Mouse (Mus musculus): Measurements from ENCODE around the gene Fuz. TPM values are rescaled to one million over a fixed set of nuclear protein-coding genes. Genes with fewer than 3 reads are reported as not detected.

The Fuz gene
- polyA plus RNA-seq (2016; fragmentation: Nextera tagmentation; extraction: Ambion mirVana), result 17.6 and 20.1 TPM in 2 replicates

- peak; percentile 93 for DNase-seq (ENCODE audit: low spot score)
- H3K27me3 ChIP-seq (replicated peaks; ENCODE audit: low read depth, poor library complexity, severe bottlenecking), result no peaks in the 10 kb centered on the region
- H3K9me3 ChIP-seq, result no peaks in the 10 kb centered on the region
- H3K36me3 ChIP-seq (replicated peaks), result peaks cover 28% of the 10 kb centered on the region
- H3K27ac ChIP-seq (replicated peaks), result peak within 1 kb of the TSS; percentile 87
- H3K4me3 ChIP-seq, result peak within 1 kb of the TSS; percentile 67
- 2% methylated on average over 34 of the region's 34 CpGs for WGBS
- peaks cover 60% of the 10 kb centered on the region for H3K4me1 ChIP-seq
Observed at GRCm38 (mm10) chr7:44895593-44896434, at the start of gene Fuz. Gene Fuz (plus strand): TSS chr7:44896079.

DNA sequence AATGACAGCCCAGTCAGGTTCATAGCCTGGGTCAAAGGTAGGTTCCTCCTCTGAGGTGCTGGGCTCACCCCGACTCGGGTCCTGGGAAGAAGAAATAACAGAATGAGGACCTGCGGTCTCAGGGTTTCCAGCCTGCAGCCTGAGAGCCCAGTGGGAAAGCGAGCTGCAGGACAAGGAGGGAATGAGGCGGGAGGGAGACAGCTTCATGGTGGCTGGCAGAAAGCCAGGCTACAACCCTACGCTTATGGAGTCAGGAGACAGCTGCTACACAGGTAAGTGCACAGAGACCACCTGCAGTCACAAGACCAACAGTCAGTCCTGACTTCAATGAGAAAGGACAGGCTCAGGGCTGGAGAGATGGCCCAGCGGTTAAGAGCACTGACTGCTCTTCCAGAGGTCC, 49.1 kb upstream of the Fuz start:
- Histone ChIP-seq H3K4me3 (0 out of 2 replicates have a peak overlapping the region, but pooled peaks have one; percentile 8), H3K27ac (replicated peaks) (no peak overlapping the region), H3K36me3 (replicated peaks) (peaks cover 60% of the 10 kb centered on the region), H3K9me3 (no peaks in the 10 kb centered on the region), H3K27me3 (replicated peaks; ENCODE audit: low read depth, poor library complexity, severe bottlenecking) (peaks cover under 1% of the 10 kb centered on the region), H3K4me1 (peaks cover 27% of the 10 kb centered on the region)
- DNase-seq (ENCODE audit: low spot score), result no peak
- 92% methylated on average over 7 of the region's 7 CpGs for WGBS

DNA sequence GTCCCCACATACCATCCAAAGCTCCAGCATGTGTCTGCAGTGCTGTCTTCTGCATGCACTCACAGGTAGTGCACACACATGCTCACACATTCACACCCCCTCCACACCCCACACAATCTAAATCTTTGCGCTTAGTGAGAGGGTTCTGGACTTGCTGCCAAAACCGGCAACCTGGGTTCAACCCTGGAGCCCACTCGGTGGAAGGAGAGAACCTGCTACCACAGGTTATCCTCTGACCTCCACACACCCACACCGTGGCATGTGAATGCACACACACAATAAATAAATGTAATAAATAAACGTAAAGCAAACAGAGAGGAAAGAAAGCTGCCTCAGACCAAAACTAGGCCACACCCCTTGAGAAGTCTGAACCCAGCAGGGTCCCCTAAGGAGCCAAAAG, 48.1 kb upstream of the Fuz start:
- H3K27me3 ChIP-seq (replicated peaks; ENCODE audit: low read depth, poor library complexity, severe bottlenecking), result no peaks in the 10 kb centered on the region
- peak overlapping the region; percentile 92; the same call in 1 of the 2 replicates for H3K27ac ChIP-seq (replicated peaks)
- H3K36me3 ChIP-seq (replicated peaks), result peaks cover 57% of the 10 kb centered on the region
- WGBS, result 82% methylated on average over 5 of the region's 5 CpGs
- no peak for DNase-seq (ENCODE audit: low spot score)
- peak overlapping the region; percentile 82 for H3K4me3 ChIP-seq
- peaks cover 34% of the 10 kb centered on the region for H3K4me1 ChIP-seq
- no peaks in the 10 kb centered on the region for H3K9me3 ChIP-seq

- peak; percentile 96 for DNase-seq (ENCODE audit: low spot score)
- Histone ChIP-seq H3K9me3 (no peaks in the 10 kb centered on the region), H3K4me3 (peak within 1 kb of the TSS; percentile 82), H3K27ac (replicated peaks) (peak within 1 kb of the TSS; percentile 92), H3K36me3 (replicated peaks) (peaks cover 56% of the 10 kb centered on the region), H3K4me1 (peaks cover 44% of the 10 kb centered on the region), H3K27me3 (replicated peaks; ENCODE audit: low read depth, poor library complexity, severe bottlenecking) (no peaks in the 10 kb centered on the region)
- WGBS, result under 1% methylated on average over 54 of the region's 54 CpGs
Observed at GRCm38 (mm10) chr7:44848561-44849415, 47.1 kb upstream of the Fuz start, which contains the start of the genes Akt1s1 and Tbc1d17. Gene Akt1s1 (plus strand): TSS chr7:44848991. Gene Tbc1d17 (minus strand): TSS chr7:44849079.

GRCm38 (mm10) chr7:44849416-44850111, 46.3 kb upstream of the Fuz start:
- Histone ChIP-seq H3K4me3 (peak overlapping the region; percentile 82), H3K27ac (replicated peaks) (peak overlapping the region; percentile 92), H3K36me3 (replicated peaks) (peaks cover 50% of the 10 kb centered on the region), H3K27me3 (replicated peaks; ENCODE audit: low read depth, poor library complexity, severe bottlenecking) (no peaks in the 10 kb centered on the region), H3K4me1 (peaks cover 52% of the 10 kb centered on the region), H3K9me3 (no peaks in the 10 kb centered on the region)
- WGBS, result under 1% methylated on average over 41 of the region's 41 CpGs
- peak; percentile 94 for DNase-seq (ENCODE audit: low spot score)

GRCm38 (mm10) chr7:44850146-44850545, 45.7 kb upstream of the Fuz start:
- peak overlapping the region; percentile 82 for H3K4me3 ChIP-seq
- no peaks in the 10 kb centered on the region for H3K27me3 ChIP-seq (replicated peaks; ENCODE audit: low read depth, poor library complexity, severe bottlenecking)
- peak; percentile 91 for DNase-seq (ENCODE audit: low spot score)
- H3K4me1 ChIP-seq, result peaks cover 57% of the 10 kb centered on the region
- H3K36me3 ChIP-seq (replicated peaks), result peaks cover 44% of the 10 kb centered on the region
- peak overlapping the region; percentile 92 for H3K27ac ChIP-seq (replicated peaks)
- no peaks in the 10 kb centered on the region for H3K9me3 ChIP-seq
- under 1% methylated on average over 33 of the region's 33 CpGs for WGBS

- no peaks in the 10 kb centered on the region for H3K9me3 ChIP-seq
- WGBS, result 80% methylated on average over 8 of the region's 8 CpGs
- peak overlapping the region; percentile 82 for H3K4me3 ChIP-seq
- H3K4me1 ChIP-seq, result peaks cover 64% of the 10 kb centered on the region
- no peaks in the 10 kb centered on the region for H3K27me3 ChIP-seq (replicated peaks; ENCODE audit: low read depth, poor library complexity, severe bottlenecking)
- H3K27ac ChIP-seq (replicated peaks), result peak overlapping the region; percentile 92
- peaks cover 36% of the 10 kb centered on the region for H3K36me3 ChIP-seq (replicated peaks)
- DNase-seq (ENCODE audit: low spot score), result no peak
Observed at GRCm38 (mm10) chr7:44850789-44851624, 44.9 kb upstream of the Fuz start.

DNA sequence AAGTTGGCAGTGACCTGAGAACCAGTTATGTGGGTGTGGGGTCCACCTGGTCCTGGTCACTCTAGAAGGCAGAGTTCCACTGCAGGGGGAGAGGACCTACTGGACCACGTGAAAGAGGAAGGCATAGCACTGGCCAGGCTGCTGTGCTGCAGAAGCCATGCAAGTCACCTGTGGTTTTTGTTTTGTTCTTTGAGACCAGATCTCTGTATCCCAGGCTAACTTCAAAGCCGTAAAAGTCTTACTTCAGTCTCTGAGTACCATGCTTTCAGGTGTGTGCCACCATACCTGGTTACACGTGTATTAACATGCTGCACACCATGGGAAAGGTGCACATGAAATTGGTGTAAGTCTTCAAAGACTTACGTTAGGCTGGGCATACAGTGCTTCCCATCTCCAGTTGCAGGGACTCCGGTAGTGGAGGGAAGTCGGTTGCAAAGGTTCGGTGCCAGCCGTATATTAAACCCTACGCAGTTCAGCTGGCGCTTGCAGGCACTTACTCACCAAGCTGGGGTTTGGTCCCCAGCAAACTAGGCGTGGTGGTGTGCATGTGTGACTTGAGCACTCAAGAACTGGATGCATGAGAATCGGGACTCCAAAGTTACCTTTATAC, 44.1 kb upstream of the Fuz start:
- DNase-seq (ENCODE audit: low spot score), result no peak
- H3K4me1 ChIP-seq, result peaks cover 69% of the 10 kb centered on the region
- 92% methylated on average over 12 of the region's 12 CpGs for WGBS
- H3K4me3 ChIP-seq, result peak overlapping the region; percentile 82
- no peaks in the 10 kb centered on the region for H3K9me3 ChIP-seq
- H3K36me3 ChIP-seq (replicated peaks), result peaks cover 28% of the 10 kb centered on the region
- H3K27ac ChIP-seq (replicated peaks), result no peak overlapping the region
- no peaks in the 10 kb centered on the region for H3K27me3 ChIP-seq (replicated peaks; ENCODE audit: low read depth, poor library complexity, severe bottlenecking)

DNA sequence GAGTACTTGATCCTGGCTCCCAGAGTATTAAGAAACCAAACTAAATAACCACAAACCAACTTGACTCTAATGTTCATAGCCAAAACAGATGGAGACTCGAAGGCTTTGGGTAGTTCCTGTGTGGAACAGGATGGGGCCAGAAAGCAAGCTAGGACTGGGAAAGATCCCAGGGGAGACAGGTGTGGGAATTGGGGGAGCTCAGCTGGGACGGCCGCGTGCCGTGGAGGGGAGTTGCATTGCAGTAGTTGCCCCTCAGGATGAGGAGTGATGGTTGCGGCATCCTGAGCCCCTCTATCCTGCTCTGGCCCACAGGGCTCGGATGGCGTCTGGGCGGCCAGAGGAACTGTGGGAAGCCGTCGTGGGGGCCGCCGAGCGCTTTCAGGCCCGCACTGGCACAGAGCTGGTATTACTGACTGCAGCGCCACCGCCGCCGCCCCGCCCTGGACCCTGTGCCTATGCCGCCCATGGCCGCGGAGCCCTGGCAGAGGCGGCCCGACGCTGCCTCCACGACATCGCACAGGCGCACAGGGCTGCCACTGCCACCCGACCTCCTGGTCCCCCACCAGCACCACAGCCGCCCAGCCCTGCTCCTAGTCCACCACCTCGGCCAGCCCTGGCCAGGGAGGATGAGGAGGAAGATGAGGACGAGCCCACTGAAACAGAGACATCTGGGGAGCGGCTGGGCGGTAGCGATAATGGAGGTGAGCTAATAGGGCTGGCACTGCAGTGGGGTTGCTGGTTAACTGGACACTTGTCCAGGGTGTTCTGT, 43.4 kb upstream of the Fuz start:
- peak overlapping the region; percentile 62 for H3K4me3 ChIP-seq
- no peaks in the 10 kb centered on the region for H3K9me3 ChIP-seq
- no peak overlapping the region for H3K27ac ChIP-seq (replicated peaks)
- DNase-seq (ENCODE audit: low spot score), result no peak
- WGBS, result 91% methylated on average over 36 of the region's 36 CpGs
- H3K27me3 ChIP-seq (replicated peaks; ENCODE audit: low read depth, poor library complexity, severe bottlenecking), result no peaks in the 10 kb centered on the region
- H3K4me1 ChIP-seq, result peaks cover 72% of the 10 kb centered on the region
- H3K36me3 ChIP-seq (replicated peaks), result peaks cover 25% of the 10 kb centered on the region

- Histone ChIP-seq H3K4me1 (peaks cover 72% of the 10 kb centered on the region), H3K27me3 (replicated peaks; ENCODE audit: low read depth, poor library complexity, severe bottlenecking) (no peaks in the 10 kb centered on the region), H3K9me3 (no peaks in the 10 kb centered on the region), H3K27ac (replicated peaks) (no peak overlapping the region), H3K36me3 (replicated peaks) (peaks cover 25% of the 10 kb centered on the region), H3K4me3 (peak overlapping the region; percentile 62; the same call in 1 of the 2 replicates)
- WGBS, result 98% methylated on average over 2 of the region's 2 CpGs
- no peak for DNase-seq (ENCODE audit: low spot score)
Observed at GRCm38 (mm10) chr7:44853065-44853464, 42.8 kb upstream of the Fuz start.
